Mouse (Mus musculus) midbrain, embryonic 14.5 days (tissue): ENCODE data around the gene Pou5f1. TPM values are rescaled to one million over a fixed set of nuclear protein-coding genes. Genes with fewer than 3 reads are reported as not detected.

Source experiments
- ATAC-seq: fragments of 200-750 bp; cut with Nextera tagmentation; 2 replicates; pipeline ENCODE4 v1.8.0; 2017; ENCODE audit warnings: moderate number of reproducible peaks, moderate library complexity; ENCODE audit not compliant: low FRiP score, low TSS enrichment
- DNase-seq: peaks from one replicate; pipeline ENCODE4 v3.0.0-alpha.2; 2015
- H3K27ac ChIP-seq: fragments of 300-500 bp; sonication (generic); replicated peaks from 2 replicates; pipeline ENCODE4 v1.5.1; 2014; ENCODE audit warnings: mild to moderate bottlenecking, low read depth, low read length, moderate library complexity
- H3K27me3 ChIP-seq: fragments of 300-500 bp; sonication (generic); 2 replicates; pipeline ENCODE4 v1.6.1; 2014; ENCODE audit warnings: low read length, control low read depth, mixed read lengths; ENCODE audit not compliant: control insufficient read depth, insufficient read depth
- H3K36me3 ChIP-seq: fragments of 300-500 bp; sonication (generic); 2 replicates; pipeline ENCODE4 v1.6.1; 2014; ENCODE audit warnings: low read length, control low read depth; ENCODE audit not compliant: control insufficient read depth, insufficient read depth
- H3K4me1 ChIP-seq: fragments of 300-500 bp; sonication (generic); 2 replicates; pipeline ENCODE4 v1.6.1; 2014; ENCODE audit warnings: mild to moderate bottlenecking, antibody characterized with exemption, low read length, control low read depth; ENCODE audit not compliant: control insufficient read depth, insufficient read depth
- H3K4me2 ChIP-seq: fragments of 300-500 bp; sonication (generic); 2 replicates; pipeline ENCODE4 v1.6.1; 2014; ENCODE audit warnings: mild to moderate bottlenecking, low read length, moderate library complexity
- H3K4me3 ChIP-seq: fragments of 300-500 bp; sonication (generic); replicated peaks from 2 replicates; pipeline ENCODE4 v1.5.1; 2014; ENCODE audit warnings: low read depth, low read length
- H3K9ac ChIP-seq: fragments of 300-500 bp; sonication (generic); replicated peaks from 2 replicates; pipeline ENCODE4 v1.6.1; 2014; ENCODE audit warnings: mild to moderate bottlenecking, low read length, moderate library complexity
- H3K9me3 ChIP-seq: fragments of 300-500 bp; sonication (generic); 2 replicates; pipeline ENCODE4 v1.6.1; 2016; ENCODE audit warnings: low read length, control low read depth, mixed read lengths; ENCODE audit not compliant: control insufficient read depth
- WGBS: fragments of 180-500 bp; shearing (Covaris S2); extraction: QIAGEN DNeasy Blood & Tissue Kit; methylation state at CpG from one replicate; pipeline ENCODE4 v1.1.7; 2014; 5-methylcytosine and 5-hydroxymethylcytosine counted together
- polyA plus RNA-seq: library from polyadenylated mRNA; unstranded; fragments of >200 nt; fragmentation: Nextera tagmentation; extraction: Ambion mirVana; gene quantifications from 2 replicates; pipeline ENCODE4 v1.2.1, GENCODE M21; 2014

The Pou5f1 gene
- polyA plus RNA-seq, 1 experiment from 2014 or later = not detected

DNA sequence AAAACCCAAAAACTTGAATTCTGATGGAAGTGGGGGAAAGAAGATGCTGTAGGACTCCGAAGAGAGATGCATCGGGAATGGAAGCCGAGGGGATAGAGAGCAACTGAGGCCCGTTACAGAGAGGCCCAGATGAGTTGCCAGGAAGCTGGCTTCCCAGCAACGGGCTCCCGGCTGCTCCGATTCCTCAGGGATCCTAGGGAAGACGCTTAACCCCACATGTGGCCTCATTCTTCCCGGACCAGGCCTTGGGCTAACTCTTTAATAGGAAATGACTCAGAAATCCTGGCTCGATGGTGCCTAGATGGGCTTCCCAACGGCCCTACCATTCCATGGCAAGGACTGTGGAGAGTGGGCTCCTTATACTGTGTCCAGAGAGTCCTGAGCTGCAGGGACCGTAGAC is 11.7 kb downstream of the Pou5f1 start:
- DNase-seq (no peak), ATAC-seq (no peak)
- peaks cover 14% of the 10 kb centered on the region for H3K4me1 ChIP-seq
- peak overlapping the region; percentile 50 for H3K4me3 ChIP-seq
- H3K27ac ChIP-seq = no peak overlapping the region
- H3K9ac ChIP-seq = peak overlapping the region; percentile 9; the same call in 1 of the 2 replicates
- H3K27me3 ChIP-seq = no peaks in the 10 kb centered on the region; the same call in 1 of the 2 replicates
- H3K4me2 ChIP-seq = peak overlapping the region; percentile 75
- no peaks in the 10 kb centered on the region for H3K36me3 ChIP-seq
- H3K9me3 ChIP-seq = no peaks in the 10 kb centered on the region
- 9% methylated on average over 12 of the region's 12 CpGs for WGBS

DNA sequence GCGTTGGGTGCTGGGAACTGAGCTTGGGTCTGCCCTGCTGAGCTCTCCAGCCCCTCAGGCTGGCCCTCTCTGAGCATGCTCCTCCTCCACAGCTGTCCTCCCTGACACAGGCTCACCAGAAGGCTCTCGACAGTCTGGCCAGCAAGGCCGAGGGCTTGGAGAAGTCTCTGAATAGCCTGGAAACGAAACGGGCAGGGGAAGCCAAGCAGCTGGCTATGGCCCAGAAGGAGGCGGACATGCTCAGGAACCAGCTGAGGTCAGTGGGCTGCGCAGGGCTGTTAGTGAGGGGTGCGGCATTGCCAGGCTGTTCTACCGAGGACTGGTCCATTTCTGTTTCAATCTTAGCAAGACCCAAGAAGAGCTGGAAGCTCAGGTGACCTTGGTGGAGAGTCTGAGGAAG is 18.5 kb downstream of the Pou5f1 start:
- no peak for ATAC-seq
- Histone ChIP-seq H3K4me2 (no peak overlapping the region), H3K4me3 (no peak overlapping the region), H3K9me3 (no peaks in the 10 kb centered on the region), H3K27me3 (no peaks in the 10 kb centered on the region), H3K9ac (no peak overlapping the region), H3K36me3 (0 out of 2 replicates have a peak, but pooled peaks cover 7% of the 10 kb centered on the region), H3K27ac (no peak overlapping the region), H3K4me1 (no peaks in the 10 kb centered on the region)
- WGBS = 82% methylated on average over 9 of the region's 9 CpGs
- DNase-seq = no peak

DNA sequence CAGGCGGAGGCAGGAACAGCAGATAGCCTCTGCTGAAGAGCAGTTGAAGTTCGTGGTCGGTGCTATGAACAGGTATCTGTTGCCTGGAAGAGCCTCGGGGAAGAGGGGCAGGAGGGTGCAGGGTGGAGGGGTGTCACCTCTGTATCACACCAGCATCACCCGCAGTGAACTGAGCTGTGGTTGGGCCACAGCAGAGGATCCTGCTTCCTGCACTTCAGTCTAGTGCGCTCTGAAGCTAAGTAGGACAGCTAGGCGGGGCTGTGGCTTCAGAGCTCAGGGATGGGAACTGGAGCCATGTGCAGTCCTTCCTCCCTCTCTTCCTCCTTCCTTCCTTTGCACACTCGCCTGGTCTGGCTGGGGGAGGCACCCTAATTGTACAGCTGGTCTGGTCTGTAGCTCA is 20.8 kb downstream of the Pou5f1 start:
- Histone ChIP-seq H3K9ac (no peak overlapping the region), H3K36me3 (0 out of 2 replicates have a peak, but pooled peaks cover 7% of the 10 kb centered on the region), H3K4me2 (no peak overlapping the region), H3K27me3 (no peaks in the 10 kb centered on the region), H3K9me3 (no peaks in the 10 kb centered on the region), H3K4me1 (no peaks in the 10 kb centered on the region), H3K27ac (no peak overlapping the region), H3K4me3 (no peak overlapping the region)
- DNase-seq (no peak), ATAC-seq (no peak)
- WGBS = 80% methylated on average over 8 of the region's 8 CpGs

DNA sequence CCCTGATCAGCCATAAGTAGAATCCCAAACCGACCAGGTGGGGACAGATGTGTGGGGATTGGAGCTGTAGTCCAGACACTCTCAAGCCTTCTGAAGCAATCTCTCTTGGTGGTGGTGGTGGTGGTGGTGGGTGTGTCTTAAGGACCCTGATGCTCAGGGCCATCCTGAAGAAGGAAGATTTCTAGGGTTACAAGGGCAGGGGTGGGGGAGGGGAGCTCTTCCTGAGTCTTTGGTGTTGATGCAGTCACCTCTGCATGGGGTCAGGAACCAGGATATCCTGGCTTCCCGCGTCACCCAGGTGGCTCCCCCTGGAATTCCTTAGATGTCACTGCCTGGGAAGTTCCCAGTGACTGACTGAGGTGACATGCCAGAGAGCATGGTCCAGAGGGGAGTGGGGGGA is 26.5 kb downstream of the Pou5f1 start:
- Histone ChIP-seq H3K9ac (no peak overlapping the region), H3K27me3 (no peaks in the 10 kb centered on the region)
- 17% methylated on average over 3 of the region's 3 CpGs for WGBS

DNA sequence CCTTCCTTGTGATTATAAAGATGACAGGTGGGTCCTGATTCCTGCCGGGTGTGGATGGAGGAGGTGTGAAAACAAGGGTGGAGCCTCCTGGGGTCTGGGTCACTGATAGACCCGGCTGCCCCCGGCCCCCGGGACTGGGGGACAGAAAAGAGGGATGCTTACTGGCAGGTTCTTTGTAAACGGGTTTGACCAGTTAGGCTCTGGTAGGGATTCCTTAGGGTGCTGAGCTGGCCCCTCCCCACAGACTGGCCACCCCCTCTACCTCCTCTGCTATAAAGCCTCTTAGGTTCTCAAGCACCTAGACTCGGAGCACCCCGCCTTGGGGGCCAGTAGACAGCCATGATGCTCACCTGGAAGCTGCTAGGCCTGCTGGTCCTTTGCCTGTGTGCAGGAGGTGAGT is 27.1 kb downstream of the Pou5f1 start, which contains the start of gene Psors1c2:
TSS of gene Psors1c2 (plus strand) at position 301 of the 400 bp plus-strand sequence.
- Histone ChIP-seq H3K27me3 (no peaks in the 10 kb centered on the region), H3K9ac (no peak within 1 kb of the TSS), H3K4me3 (no peak within 1 kb of the TSS), H3K4me1 (no peaks in the 10 kb centered on the region), H3K4me2 (no peak within 1 kb of the TSS), H3K36me3 (no peaks in the 10 kb centered on the region), H3K27ac (no peak within 1 kb of the TSS), H3K9me3 (no peaks in the 10 kb centered on the region)
- WGBS = 57% methylated on average over 7 of the region's 7 CpGs
- no peak for DNase-seq
- no peak for ATAC-seq

More for the DNA sequence above, 26.5 kb downstream of the Pou5f1 start:
- no peaks in the 10 kb centered on the region for H3K4me1 ChIP-seq
- H3K4me2 ChIP-seq = no peak overlapping the region
- no peaks in the 10 kb centered on the region for H3K36me3 ChIP-seq
- no peak overlapping the region for H3K4me3 ChIP-seq
- H3K9me3 ChIP-seq = no peaks in the 10 kb centered on the region
- DNase-seq (no peak), ATAC-seq (no peak)
- no peak overlapping the region for H3K27ac ChIP-seq

DNA sequence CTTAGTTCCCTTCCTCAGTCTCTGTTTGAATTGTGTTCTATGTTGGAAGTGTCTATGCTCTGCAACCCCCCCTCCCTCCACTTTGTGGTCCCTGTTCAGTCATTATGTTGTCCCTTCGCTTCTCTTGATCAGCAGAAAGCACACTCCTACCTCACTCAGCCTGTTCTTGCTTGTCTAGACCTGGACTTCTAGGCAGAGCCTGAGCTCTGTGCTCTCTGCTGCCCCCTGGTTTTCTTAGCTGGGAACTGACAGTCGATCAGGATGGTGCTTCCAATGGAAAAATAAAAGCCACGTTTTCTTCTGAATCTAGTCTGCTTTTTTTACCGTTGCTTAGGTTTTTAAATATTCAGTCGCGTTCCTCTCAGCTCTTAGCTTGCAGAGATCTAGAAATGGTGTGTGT is 28.5 kb downstream of the Pou5f1 start:
- Histone ChIP-seq H3K9me3 (no peaks in the 10 kb centered on the region), H3K4me2 (no peak overlapping the region), H3K4me1 (no peaks in the 10 kb centered on the region), H3K4me3 (no peak overlapping the region), H3K9ac (no peak overlapping the region), H3K36me3 (no peaks in the 10 kb centered on the region), H3K27ac (no peak overlapping the region), H3K27me3 (no peaks in the 10 kb centered on the region)
- WGBS = 12% methylated on average over 6 of the region's 6 CpGs
- DNase-seq (peak; percentile 92), ATAC-seq (0 out of 2 replicates have a peak, but pooled peaks have one; percentile 34)

DNA sequence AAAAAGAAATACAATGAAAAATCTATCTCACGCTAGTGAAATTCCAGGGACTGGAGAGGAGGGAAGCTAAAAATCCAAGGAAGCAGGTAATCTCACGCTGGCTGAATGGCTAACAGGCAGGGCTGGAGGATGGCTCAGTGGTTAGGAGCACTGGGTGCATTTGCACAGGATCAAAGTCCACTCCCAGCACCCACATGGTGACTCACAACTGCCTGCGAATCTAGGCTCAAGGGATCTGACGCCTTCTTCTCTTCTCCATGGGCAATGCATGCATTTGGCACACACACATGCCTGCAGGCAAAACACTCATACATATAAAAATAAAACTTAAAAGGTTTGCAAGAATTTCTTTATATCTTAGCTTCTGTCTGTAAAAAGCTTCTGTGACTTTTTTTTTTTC is 31.6 kb downstream of the Pou5f1 start:
- Histone ChIP-seq H3K27me3 (no peaks in the 10 kb centered on the region), H3K9ac (no peak overlapping the region), H3K4me1 (no peaks in the 10 kb centered on the region), H3K36me3 (no peaks in the 10 kb centered on the region), H3K4me2 (no peak overlapping the region), H3K9me3 (no peaks in the 10 kb centered on the region), H3K4me3 (no peak overlapping the region), H3K27ac (no peak overlapping the region)
- WGBS = 87% methylated on average over 4 of the region's 4 CpGs
- no peak for DNase-seq
- ATAC-seq = no peak

DNA sequence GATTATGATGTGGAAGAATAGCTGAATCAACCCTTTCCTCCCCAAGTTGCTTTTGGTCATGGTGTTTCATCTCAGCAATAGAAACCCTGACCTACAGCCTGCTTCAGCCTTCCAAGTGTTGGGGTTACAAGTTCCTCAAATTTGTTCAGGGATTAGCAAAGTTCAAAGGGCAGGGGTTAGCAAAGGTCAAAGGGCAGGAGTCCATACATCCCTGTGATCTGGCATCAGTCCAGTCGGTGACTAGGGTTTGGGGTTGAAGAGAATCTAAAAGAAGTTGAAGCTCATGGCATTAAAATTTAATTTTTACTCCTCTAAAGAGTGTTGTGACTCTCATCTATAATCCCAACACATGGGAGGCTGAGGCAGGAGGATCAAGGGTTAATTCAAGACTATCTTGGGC is 32.7 kb downstream of the Pou5f1 start:
- H3K4me3 ChIP-seq = no peak overlapping the region
- no peak overlapping the region for H3K9ac ChIP-seq
- H3K36me3 ChIP-seq = no peaks in the 10 kb centered on the region
- 76% methylated on average over 1 of the region's 1 CpGs for WGBS
- 0 out of 2 replicates have a peak, but pooled peaks cover 6% of the 10 kb centered on the region for H3K4me1 ChIP-seq
- H3K27ac ChIP-seq = no peak overlapping the region
- ATAC-seq (no peak), DNase-seq (no peak)
- H3K4me2 ChIP-seq = no peak overlapping the region
- H3K9me3 ChIP-seq = no peaks in the 10 kb centered on the region
- H3K27me3 ChIP-seq = no peaks in the 10 kb centered on the region

DNA sequence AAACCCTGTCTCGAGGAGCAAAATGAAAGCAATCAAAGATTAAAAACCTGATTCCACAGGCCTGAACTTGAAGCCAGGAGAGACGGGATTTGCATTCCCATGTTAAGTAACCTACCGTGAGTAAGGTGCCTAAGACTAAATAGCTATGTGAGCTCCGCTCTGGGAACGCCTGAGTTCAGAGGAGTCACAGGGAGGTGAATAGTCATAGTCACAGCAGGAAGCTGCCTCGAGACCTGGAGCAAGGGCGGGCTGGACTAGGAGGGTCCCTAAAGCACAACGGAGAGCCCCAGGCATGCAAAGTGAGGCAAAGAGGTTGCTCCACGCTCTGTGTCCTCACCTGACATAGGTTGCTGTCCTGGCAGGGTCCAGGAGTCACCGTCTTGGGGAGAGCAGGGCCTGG is 33.7 kb downstream of the Pou5f1 start:
- ATAC-seq = no peak
- 54% methylated on average over 10 of the region's 10 CpGs for WGBS
- H3K4me3 ChIP-seq = no peak overlapping the region
- H3K9me3 ChIP-seq = no peaks in the 10 kb centered on the region
- no peak overlapping the region for H3K4me2 ChIP-seq
- DNase-seq = no peak
- no peak overlapping the region for H3K9ac ChIP-seq
- no peaks in the 10 kb centered on the region for H3K27me3 ChIP-seq
- 0 out of 2 replicates have a peak, but pooled peaks cover 6% of the 10 kb centered on the region for H3K4me1 ChIP-seq
- no peak overlapping the region for H3K27ac ChIP-seq
- no peaks in the 10 kb centered on the region for H3K36me3 ChIP-seq
